Mouse (Mus musculus) myocyte (in vitro differentiated cells): ENCODE results near the gene Mfrp.

Source experiments
- CEBPB ChIP-seq: IDR thresholded peaks from 2 replicates; pipeline ENCODE4 v1.6.1; 2011; ENCODE audit warnings: mild to moderate bottlenecking, moderate library complexity; ENCODE audit not compliant: poor library complexity, insufficient read depth, severe bottlenecking
- E2F4 ChIP-seq: IDR thresholded peaks from one replicate; pipeline ENCODE4 v1.6.1; 2011; ENCODE audit warnings: mild to moderate bottlenecking, control low read depth, moderate library complexity; ENCODE audit not compliant: insufficient read depth
- MAX ChIP-seq: IDR thresholded peaks from one replicate; pipeline ENCODE4 v1.6.1; 2011; ENCODE audit warnings: low read depth, mild to moderate bottlenecking, control low read depth
- MYOD1 ChIP-seq, 3 experiments: IDR thresholded peaks; one replicate each; pipeline ENCODE4 v1.6.1; 2011; ENCODE audit warnings: control low read depth in 2 of 3, low read depth in 2 of 3, mild to moderate bottlenecking in 2 of 3, moderate library complexity in 1 of 3; ENCODE audit not compliant: insufficient read length in 2 of 3, control insufficient read depth in 1 of 3
- MYOG ChIP-seq, 3 experiments: IDR thresholded peaks; one replicate each; pipeline ENCODE4 v1.6.1; 2011; ENCODE audit warnings: control low read depth in 2 of 3, low read depth in 2 of 3, mild to moderate bottlenecking in 2 of 3; ENCODE audit not compliant: insufficient read length in 2 of 3, control insufficient read depth in 1 of 3, insufficient read depth in 1 of 3
- POLR2A ChIP-seq: IDR thresholded peaks from one replicate; pipeline ENCODE4 v1.6.1; 2011; ENCODE audit warnings: low read depth, mild to moderate bottlenecking, control low read depth, moderate library complexity; ENCODE audit not compliant: insufficient read length
- TCF12 ChIP-seq: IDR thresholded peaks from one replicate; pipeline ENCODE4 v1.6.1; 2011; ENCODE audit warnings: mild to moderate bottlenecking, control low read depth; ENCODE audit not compliant: poor library complexity, insufficient read depth, severe bottlenecking
- TCF3 ChIP-seq: IDR thresholded peaks from one replicate; pipeline ENCODE4 v1.6.1; 2011; ENCODE audit warnings: low read depth, control low read depth; ENCODE audit not compliant: insufficient read length
- USF1 ChIP-seq: IDR thresholded peaks from one replicate; pipeline ENCODE4 v1.6.1; 2011; ENCODE audit warnings: low read depth, mild to moderate bottlenecking, control low read depth, moderate library complexity

- TF ChIP-seq MYOG (IDR thresholded peaks at IDR 0.05; ENCODE audit: control insufficient read depth in 1 of 3, insufficient read depth in 1 of 3, insufficient read length in 2 of 3, low read depth in 2 of 3) (no peak), POLR2A (no peak), MAX (no peak), TCF3 (no peak), TCF12 (no peak), CEBPB (no peak), USF1 (no peak), E2F4 (no peak), MYOD1 (IDR thresholded peaks at IDR 0.05; ENCODE audit: control insufficient read depth in 1 of 3, insufficient read length in 2 of 3, low read depth in 2 of 3) (no peak)
Observed at GRCm38 (mm10) chr9:44085741-44086665, 15.5 kb upstream of the Mfrp start.
